Mouse (Mus musculus) ES-CJ7 (cell line): Measurements from ENCODE around the gene Prm1.

ENCODE experiments used
- DNase-seq: peaks from one replicate; pipeline ENCODE4 v3.0.0; 2011; ENCODE audit warnings: low read depth, low spot score

Prm1 gene

DNA sequence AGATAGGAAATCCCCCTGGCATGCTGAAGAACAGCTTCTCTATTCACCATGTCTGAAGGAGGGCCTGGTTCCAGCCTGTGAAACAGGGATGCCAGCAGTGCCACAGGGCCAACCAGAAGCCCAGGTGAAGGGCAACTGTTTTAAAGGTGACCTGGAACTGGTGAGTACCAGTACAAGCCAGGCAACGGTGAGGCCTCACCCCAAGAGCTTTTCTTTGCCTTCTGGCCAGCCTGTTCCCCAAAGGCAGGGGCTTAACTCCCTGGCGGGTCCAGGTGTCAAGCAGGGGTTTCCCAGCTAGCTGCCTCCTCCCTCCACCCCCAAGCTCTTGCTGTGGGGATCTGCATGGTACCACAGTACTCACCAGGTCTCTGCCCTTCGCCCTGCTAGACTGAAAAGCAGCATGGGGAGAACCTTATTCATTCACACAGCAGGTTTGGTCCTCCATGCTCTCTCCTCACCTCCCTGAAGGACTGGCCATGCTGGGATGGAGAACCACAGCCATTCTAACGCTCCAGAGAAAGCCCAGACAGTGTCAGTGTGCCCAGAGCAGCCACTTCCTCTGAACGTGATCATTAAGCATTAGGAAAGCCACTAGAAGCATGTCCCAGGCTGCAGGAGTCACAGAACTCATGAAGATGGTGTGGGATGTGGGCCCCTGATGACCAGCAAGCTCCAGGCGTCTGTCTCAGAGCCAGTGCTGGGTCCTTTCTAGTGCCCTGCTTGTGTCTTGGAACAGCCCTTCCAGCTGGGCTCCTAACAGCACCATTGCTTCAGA lies 23.1 kb downstream of the Prm1 start:
- DNase-seq: no peak

DNA sequence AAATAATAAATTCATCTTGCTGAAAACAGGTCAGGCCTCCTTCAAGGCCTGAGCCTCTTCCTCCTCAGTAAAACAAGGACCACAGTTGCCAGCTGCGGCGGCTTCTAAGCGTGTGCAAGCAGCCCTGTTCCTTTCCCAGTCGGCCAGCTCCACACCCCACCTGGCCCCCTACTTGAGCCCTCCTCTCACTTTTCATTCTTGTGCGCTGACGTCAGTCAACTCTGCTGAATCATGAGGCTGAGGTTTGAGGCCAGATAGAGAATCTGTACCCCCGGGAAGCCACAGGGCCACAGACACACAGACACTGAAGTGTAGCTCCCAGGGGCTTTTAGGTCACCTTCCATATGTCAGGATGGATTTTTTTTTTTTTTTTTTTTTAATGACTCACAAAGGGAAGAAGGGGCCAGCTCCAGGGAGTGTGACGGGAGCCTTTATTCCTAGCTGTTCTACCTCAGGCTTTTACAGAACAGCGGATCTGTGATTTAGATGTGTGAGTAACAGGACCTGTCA lies 23.7 kb downstream of the Prm1 start:
- DNase-seq: no peak

DNA sequence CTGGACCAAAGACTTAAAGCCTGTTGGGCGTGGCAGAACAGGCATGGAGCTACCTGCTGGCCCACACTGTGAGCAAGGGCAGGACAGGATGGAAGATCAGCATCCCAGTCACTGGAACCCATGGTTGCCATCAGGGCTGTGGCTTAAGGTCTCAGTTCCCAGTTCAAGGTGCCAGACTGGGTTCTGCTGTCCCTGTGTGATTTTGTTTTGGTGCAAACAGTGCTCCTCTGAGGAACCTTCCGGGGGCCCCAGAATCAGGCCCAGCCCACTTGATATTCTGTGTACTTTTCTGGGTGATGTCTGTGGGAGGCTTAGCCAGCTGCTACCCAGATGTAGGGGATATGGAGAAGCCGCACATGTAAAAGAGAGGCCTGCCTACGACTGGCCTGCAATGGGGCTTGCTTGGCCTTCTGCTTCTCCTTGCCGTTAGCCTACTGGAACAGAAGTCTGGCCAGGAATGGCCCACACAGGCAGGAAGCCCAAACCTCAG lies 25.0 kb downstream of the Prm1 start:
- DNase-seq: no peak

DNA sequence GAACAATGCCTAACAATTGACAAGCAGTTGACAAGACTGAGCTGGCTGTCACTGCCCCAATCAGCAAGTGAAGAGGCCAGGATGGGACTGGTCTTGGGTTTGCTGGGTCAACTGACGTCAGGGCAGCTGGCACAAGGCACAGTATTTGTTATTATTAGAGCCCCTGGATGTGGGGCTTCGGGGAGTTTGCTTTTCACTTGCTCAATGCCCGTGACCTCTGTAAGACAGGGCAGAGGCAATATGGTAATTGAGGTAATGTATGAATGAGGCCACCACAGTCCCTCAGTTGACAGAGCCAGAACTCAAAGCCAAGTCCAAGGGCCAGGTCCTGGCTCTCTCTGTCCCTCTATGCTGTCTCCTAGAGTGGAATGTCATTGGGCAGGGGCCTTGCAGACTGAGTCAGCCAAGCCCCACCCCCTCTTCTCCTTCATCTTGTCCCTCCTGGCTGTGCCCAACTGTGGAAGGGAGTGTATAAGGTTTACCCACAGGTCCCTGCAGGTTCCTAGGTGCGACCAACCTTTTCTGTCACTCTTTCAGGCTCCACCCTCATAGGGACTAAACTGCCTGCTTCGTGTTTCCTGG lies 28.0 kb downstream of the Prm1 start:
- DNase-seq: no peak

DNA sequence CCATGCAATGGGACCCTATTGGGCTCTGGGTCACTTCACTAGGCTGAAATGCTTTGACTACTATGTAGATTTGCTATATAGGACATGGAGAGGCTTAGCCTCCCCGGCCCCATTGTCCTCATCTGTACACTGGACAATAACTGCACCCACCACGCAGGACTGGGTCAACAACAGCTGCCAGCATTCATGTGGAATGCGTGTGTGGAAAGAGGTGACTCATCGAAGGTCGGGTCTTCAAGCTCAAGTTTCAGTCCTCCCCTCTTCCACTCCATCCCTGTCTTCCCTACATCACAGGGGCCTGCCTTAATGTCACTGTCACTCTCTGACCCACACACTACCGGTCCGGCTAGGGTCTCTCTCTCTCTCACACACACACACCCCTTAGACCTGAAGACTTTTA lies 29.3 kb downstream of the Prm1 start:
- no peak for DNase-seq

DNA sequence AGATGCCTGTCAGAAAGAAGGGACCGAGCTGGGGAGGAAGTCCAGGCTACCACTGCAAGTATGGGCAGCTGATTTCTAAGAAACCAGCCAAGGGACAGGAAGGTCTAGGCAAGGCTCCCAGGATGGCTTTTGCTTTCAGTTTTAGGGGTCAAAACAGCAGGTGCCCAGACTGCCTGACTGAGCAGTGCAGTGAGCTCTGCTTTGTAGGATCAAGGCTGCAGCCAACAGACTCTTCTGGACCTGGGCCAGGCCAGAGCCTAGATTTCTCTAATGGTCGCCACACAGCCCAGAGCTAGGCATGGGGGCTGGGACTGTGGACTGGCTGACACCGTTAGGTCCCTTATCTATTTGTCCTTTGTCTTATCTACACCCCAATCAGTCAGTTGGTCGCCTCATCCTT lies 30.9 kb downstream of the Prm1 start:
- DNase-seq: no peak

DNA sequence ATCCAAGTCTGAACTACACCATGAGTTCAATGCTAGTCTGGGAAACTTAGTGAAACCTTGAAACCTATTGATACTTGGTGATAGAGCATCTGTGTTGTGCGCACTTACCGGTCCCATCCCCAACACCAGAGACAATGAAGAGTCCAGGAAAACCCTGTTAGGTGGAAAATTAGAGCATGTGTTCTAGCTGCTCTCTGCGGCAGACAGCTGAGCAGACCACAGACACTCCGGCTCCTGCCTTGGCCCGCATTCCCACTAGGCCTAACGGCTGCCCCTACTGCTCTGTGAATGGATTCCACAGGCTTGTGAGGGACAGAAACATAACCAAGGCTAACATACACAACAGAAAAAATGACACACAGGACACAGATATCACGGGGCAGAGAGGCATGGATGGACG lies 32.1 kb downstream of the Prm1 start:
- no peak for DNase-seq

DNA sequence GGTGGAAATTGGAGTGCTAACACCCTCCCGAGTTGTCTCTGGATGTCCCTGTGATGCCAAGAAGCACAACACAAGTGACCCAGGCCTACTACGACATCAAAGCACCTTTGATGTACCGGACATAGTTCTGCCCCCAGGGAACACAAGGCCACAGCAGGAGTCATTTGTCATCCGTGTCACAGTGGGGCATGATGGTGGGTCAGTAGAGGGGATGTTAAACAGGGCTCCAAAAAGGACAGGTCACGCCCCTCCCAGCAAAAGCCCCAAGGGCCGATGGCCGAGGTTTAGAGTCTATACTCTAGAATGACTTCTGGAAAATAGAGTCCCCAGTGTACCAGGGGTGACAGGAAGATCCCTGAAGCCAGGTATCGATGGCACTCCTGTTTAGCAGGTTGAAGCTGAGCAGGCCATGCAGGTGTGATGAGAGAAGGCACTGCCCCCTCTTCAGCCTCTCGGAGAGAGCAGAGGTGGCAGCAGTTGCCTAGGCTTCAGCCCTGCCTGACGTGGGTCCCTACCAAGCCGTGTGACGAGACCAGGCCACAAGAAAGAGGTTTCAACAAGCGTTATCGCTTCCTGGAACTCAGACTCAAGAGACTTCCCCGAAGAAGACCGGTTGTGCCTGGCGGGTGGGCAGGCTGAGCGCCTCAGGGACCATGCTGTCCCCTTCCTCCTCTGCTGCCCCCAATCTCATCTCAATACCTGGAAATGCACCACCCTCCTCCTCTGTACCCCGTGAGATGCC lies 33.7 kb downstream of the Prm1 start:
- no peak for DNase-seq

DNA sequence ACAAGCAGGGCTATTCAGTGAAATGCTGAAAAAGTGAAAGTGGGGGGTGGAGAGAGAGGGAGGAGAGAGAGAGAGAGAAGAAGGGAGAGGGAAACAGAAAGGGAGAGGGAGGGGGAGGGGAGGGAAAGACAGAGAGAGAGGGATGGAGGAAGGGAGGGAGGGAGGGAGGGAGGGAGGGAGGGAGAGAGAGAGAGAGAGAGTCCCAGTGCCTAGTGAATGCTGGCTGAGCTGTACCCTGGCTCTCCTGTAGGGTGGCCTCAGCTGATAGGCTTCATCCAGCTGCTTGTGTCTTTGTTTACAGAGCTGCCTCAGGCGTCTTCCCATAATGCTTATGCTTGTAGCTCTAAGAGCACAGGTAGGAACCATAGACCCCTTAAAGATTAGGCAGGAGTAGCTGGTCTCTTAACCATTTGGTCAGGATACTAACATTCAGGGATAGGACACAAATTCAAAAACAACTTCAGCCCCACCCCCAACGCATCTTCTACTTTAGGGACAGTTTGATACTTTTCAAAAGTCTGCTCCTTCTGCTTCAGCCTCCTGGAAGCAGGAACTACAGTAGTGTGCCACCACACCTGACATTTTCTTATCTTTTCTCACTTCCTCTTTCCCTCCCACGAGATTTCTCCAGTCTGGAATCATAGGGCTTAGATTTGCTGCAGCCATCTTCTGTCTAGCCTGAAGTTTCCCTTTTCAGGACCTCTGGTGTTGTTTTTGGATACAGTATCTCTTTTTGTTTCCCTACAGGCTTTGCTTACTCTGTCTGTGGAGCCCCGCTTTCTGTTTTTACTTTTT lies 34.9 kb downstream of the Prm1 start:
- no peak for DNase-seq

DNA sequence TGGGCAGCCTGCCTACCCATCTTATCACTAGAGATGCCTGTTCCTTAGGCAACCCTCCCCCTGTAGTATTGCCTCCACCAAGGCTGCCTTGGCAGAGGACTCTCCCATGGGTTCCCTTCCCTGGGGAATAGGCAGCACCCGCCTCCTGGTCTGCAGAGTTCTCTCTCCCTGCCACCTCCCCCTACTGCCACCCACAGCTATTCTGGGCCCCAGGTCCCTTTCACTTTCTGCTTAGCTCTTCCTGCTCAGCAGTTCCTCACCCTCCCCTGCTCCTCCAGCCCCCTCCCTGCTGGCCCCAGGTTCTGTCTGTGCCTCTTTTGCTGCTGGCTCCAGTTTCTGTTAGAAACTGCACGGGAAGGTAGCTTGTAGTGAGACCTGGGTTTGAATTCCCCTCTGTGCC lies 36.0 kb downstream of the Prm1 start:
- DNase-seq: no peak

DNA sequence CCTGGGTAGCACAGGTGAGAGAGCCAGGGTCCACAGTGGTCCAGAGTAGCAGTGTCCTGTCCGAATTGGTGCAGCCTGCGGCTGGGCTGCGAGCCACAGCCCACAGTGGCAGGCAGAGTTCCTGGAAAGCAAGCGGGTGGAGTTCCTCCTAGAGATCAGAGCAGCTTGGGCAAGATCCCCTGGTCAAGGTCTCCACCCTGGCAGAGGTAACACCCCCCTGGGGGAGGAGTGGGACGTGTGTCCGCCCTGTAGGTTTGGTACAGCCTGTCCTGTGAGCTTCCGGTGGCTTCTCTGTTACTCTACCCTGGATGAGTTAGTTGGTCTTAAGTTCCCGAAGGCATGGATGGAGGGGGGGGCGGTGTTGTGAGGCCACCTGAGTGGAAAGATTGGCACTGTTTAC lies 36.8 kb downstream of the Prm1 start:
- DNase-seq: no peak

DNA sequence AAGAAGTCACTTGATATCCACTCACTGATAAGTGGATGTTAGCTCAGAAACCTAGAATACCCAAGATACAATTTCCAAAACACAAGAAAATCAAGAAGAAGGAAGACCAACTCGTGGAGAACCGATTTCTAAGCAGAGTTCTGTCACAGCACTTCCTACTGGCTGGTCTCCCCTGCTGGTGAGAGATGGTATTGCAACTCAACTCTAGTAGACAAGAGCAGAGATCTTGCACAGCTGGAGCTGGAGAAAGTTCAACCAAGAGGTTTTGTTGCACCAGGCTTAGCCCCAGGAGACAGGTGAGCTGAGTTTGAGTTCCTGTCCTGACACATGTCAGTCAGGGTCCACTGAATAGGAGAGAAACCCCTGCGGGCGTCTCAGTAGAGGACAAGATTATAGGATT lies 38.5 kb downstream of the Prm1 start:
- DNase-seq: peak; percentile 77

DNA sequence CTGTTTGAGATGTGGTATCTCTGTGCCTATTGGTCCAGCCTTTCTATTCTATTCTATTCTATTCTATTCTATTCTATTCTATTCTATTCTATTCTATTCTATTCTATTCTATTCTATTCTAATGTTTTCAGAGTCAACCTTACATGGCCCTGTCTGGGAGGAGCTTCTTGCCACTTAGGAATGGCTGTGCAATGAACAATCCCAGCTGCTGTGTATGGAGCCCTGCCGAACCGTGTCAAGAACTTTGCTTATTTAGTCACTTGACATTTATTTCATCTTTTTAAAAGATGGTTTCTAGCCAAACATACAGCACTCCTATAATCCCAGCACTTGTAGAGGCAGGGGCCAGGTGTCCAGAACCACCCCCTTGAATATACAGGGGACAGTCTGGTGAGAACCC lies 41.3 kb downstream of the Prm1 start:
- DNase-seq: no peak

DNA sequence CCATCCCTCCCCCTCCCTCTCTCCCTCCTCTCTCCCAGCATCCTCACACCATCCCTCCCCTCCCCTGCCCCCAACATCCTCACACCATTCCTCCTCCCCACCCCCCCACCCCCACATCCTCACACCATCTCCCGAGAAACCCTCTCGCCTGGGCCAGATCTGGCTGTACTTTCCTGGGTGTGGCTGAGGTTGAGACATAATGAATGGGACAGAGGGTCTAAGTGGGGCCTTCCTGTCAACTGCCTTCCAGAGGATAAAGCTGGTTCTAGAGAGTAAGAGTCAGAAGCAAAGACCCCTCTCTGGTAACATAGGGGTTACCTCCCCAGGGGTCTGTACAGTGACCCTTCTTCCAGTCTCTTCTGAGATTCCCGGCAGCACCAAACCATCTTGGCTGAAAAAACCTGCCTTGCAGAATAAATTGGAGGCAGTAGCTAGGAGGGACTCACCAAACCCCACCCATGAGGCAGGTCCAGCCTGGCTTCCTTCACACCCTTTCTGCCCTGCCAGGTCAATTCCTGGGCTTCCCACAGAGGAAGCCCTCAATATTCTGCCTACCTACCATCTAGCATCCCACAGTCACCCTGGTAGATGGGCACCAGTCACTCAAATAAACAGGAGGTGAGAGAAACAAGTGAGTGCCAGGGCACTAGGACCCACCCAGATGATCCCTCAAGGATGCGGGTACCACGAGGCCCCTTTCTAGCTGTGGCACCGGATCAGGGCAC lies 41.9 kb downstream of the Prm1 start:
- no peak for DNase-seq

DNA sequence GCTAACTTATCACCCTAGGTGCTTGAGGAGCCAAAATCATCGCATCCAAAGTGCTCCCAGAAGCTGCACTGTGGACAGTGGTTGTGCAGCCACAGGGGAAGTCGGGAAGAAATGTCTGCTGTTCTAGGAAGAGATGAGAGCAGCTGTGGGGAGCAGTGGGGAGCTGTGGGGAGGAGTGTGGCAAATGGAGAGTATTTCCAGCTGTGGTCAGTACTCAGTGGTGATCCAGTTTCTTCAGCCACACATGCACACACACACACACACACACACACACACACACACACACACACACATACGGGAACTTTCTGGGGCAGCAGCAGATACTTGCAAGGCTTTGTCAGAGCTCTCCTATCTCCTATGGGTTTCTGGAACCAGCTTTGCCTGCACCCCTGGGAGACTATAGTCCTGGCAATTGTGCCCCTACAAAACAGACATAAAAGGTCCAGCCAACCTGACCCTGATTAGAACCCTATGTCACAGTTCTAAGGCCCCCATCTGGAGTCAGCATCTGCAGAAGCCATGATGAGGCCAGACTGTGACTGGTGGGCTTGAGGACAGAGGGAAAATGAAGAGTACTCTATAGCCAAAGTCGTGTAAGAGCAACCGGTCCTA lies 43.0 kb downstream of the Prm1 start:
- no peak for DNase-seq

DNA sequence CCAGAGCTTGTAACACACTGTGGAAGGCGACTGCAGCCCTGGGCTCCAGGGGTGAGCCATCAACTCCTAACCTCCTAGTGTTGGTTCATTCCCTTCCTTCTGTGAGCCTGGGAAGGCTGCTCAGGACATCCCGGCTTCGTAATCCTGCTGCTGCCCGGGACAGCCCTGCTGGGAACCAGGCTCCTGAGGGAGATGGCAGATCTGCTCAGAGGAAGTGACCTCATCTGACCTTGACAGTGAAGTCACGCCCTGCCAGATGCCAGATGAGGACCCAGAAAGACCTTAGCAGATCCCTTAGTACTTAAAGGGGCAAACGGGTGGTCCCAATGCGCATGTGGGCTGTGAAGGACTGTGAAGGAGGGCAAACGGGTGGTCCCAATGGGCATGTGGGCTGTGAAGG lies 44.5 kb downstream of the Prm1 start:
- DNase-seq: no peak

DNA sequence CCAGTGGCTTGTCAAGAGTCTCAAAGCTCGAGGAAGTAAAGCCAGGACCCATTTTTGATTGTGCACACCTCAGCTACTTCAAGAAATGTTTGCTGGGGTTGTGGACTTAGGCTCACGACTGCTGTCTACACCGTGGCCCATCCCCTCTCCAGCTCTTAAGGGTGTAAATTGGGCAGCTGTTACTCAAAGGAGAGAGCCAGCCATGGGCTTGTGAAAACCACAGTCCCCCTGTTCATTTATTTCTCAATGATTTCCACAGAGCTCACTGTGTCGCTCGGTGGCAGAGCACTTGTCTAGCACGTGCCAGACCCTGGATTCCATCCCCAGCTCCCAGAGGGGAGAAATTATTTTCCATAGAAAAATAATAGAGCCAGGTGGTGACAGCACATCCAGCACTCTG lies 49.5 kb downstream of the Prm1 start:
- DNase-seq: no peak

DNA sequence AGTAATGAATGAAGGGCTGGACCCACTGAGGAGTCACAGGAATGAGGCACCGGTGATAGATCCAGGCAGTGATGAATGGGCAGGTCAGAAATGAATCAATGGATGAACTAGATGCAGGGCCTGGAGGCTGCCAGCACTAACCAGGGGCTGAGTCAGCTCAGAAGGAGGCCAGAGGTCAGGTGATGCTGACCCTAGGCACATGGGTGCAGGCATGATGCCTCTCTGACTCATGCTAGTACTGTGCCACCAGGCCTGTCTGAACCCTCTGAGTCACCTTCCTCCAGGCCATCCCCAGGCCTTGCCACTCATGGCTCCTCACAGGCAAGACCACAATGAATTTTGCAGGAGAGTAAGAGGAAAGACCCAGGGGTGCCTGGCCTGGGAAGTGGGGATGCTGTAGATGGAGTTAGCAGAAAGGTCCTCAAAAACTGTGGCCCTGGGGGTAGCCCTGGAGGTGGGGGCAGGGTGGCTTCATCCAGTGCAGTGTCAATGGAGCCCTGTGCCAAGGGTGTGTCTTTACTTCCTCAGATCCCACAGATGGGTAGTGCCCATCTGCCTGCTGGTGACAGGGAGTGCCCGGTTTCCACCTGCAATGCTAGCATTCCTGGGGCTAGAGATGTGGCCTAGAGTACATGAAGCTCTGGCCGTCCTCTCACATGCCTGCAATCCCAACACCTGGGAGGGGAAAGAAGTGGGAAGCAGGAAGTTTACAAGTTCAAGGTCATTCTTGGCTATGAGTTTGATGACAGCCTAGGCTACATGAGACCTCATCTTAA lies 50.9 kb downstream of the Prm1 start:
- no peak for DNase-seq

DNA sequence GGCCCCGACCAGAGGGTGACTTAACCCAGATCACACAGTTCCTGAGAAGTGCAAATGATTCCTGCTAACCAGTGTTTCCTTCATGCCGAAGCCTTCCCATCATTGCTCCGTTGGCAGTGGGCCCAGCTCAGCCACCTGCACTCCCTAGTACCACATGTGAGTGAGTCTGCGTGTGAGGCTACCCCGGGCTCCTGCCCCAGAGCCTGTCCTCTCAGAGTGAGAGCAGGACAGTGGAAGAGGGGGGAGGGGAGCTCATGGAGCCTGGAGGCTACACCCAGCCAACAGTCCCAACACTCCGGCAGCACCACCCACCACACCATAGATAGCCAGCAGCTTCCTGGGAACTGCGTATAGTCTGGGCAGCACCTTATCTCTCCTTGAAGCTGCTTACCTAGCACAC lies 55.8 kb downstream of the Prm1 start:
- DNase-seq: no peak

DNA sequence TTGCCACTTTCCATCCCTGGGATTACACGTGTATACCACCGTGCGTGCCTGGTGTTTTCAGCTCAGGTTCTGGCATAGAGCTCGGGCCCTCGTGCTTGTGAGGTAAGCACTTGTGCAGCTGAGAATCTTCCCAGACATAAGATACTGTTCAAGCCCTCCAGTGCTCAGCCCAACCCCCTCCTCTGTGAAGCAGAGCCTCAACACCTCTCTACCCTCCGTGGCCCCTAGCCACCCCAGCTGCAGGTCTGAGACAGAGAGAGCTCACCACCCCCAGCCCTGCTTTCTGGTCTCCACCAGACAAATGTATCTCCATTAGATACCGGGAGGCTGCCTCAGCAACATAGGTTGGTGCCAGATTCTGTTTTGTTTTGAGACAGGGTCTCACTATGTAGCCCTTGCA lies 56.4 kb downstream of the Prm1 start:
- no peak for DNase-seq
